Mouse (Mus musculus) 416B (cell line): ENCODE results near the gene Mycn.

Experiments
- DNase-seq: peaks from one replicate; pipeline ENCODE4 v3.0.0; 2011; ENCODE audit warnings: low read depth

Mycn gene

GRCm38 (mm10) chr12:12941661-12942363 is at the start of gene Mycn:
TSS of gene Mycn (minus strand) at chr12:12941914.
- DNase-seq, result peak; percentile 68

GRCm38 (mm10) chr12:12987376-12987775 is 45.7 kb upstream of the Mycn start:
- no peak for DNase-seq

- no peak for DNase-seq
Measured at GRCm38 (mm10) chr12:12986612-12987206, 45.0 kb upstream of the Mycn start.

GRCm38 (mm10) chr12:12983032-12983431 is 41.3 kb upstream of the Mycn start:
- DNase-seq, result no peak

- no peak for DNase-seq
Measured at GRCm38 (mm10) chr12:12975397-12975796, 33.7 kb upstream of the Mycn start.

- DNase-seq, result no peak
Measured at GRCm38 (mm10) chr12:12972756-12973435, 31.2 kb upstream of the Mycn start.

GRCm38 (mm10) chr12:12967946-12968345 is 26.2 kb upstream of the Mycn start:
- DNase-seq, result no peak

GRCm38 (mm10) chr12:12964856-12965255 is 23.1 kb upstream of the Mycn start:
- no peak for DNase-seq

- no peak for DNase-seq
Measured at GRCm38 (mm10) chr12:12947606-12948005, 5.9 kb upstream of the Mycn start.

- no peak for DNase-seq
Measured at GRCm38 (mm10) chr12:12943288-12943687, 1.6 kb upstream of the Mycn start.

- peak; percentile 83 for DNase-seq
Measured at GRCm38 (mm10) chr12:12942364-12943050, 793 bp upstream of the Mycn start.

- no peak for DNase-seq
Measured at GRCm38 (mm10) chr12:12941129-12941504, 597 bp downstream of the Mycn start.

- no peak for DNase-seq
Measured at GRCm38 (mm10) chr12:12940466-12941128, 1.1 kb downstream of the Mycn start.

GRCm38 (mm10) chr12:12939581-12940465 is 1.9 kb downstream of the Mycn start:
- DNase-seq, result no peak

GRCm38 (mm10) chr12:12938850-12939249 is 2.9 kb downstream of the Mycn start:
- no peak for DNase-seq

GRCm38 (mm10) chr12:12938361-12938760 is 3.4 kb downstream of the Mycn start:
- DNase-seq, result no peak

GRCm38 (mm10) chr12:12937746-12938145 is 4.0 kb downstream of the Mycn start:
- DNase-seq, result no peak

- DNase-seq, result no peak
Measured at GRCm38 (mm10) chr12:12937088-12937487, 4.6 kb downstream of the Mycn start.

GRCm38 (mm10) chr12:12932238-12932637 is 9.5 kb downstream of the Mycn start:
- DNase-seq, result no peak

- DNase-seq, result no peak
Measured at GRCm38 (mm10) chr12:12928239-12928638, 13.5 kb downstream of the Mycn start.

GRCm38 (mm10) chr12:12926975-12927527 is 14.7 kb downstream of the Mycn start:
- DNase-seq, result no peak
